Mouse (Mus musculus): Measurements from ENCODE around the gene Sox5. TPM values are rescaled to one million over a fixed set of nuclear protein-coding genes. Genes with fewer than 3 reads are reported as not detected.
A peak's percentile ranks its signal among the peaks of the same experiment; 100 is the strongest.

Gene Sox5
- polyA plus RNA-seq, 1 experiment from 2014 or later, result 4.2 TPM

GRCm38 (mm10) chr6:143835331-143835730, 946.4 kb downstream of the Sox5 start:
- no peaks in the 10 kb centered on the region for H3K27me3 ChIP-seq
- no peaks in the 10 kb centered on the region for H3K36me3 ChIP-seq (replicated peaks)
- no peak overlapping the region for H3K9ac ChIP-seq
- H3K9me3 ChIP-seq (replicated peaks), result no peaks in the 10 kb centered on the region
- 69% methylated on average over 7 of the region's 7 CpGs for WGBS (ENCODE audit: insufficient replicate concordance)
- H3K27ac ChIP-seq (replicated peaks), result no peak overlapping the region
- H3K4me1 ChIP-seq (replicated peaks), result peaks cover 12% of the 10 kb centered on the region; the same call in 1 of the 2 replicates
- no peak overlapping the region for H3K4me3 ChIP-seq (replicated peaks)
- no peak for ATAC-seq (ENCODE audit: insufficient read depth)
- no peak overlapping the region for H3K4me2 ChIP-seq

GRCm38 (mm10) chr6:143833986-143834385, 947.8 kb downstream of the Sox5 start:
- Histone ChIP-seq H3K9me3 (replicated peaks) (no peaks in the 10 kb centered on the region), H3K4me2 (no peak overlapping the region), H3K4me1 (replicated peaks) (peaks cover 12% of the 10 kb centered on the region; the same call in 1 of the 2 replicates), H3K9ac (no peak overlapping the region), H3K4me3 (replicated peaks) (no peak overlapping the region), H3K27me3 (no peaks in the 10 kb centered on the region), H3K27ac (replicated peaks) (no peak overlapping the region), H3K36me3 (replicated peaks) (no peaks in the 10 kb centered on the region)
- ATAC-seq (ENCODE audit: insufficient read depth), result no peak
- 55% methylated on average over 3 of the region's 3 CpGs for WGBS (ENCODE audit: insufficient replicate concordance)

- H3K27ac ChIP-seq (replicated peaks), result no peak overlapping the region
- H3K4me3 ChIP-seq (replicated peaks), result peak overlapping the region; percentile 48
- no peaks in the 10 kb centered on the region for H3K9me3 ChIP-seq (replicated peaks)
- no peak overlapping the region for H3K9ac ChIP-seq
- no peaks in the 10 kb centered on the region for H3K27me3 ChIP-seq
- peaks cover 5% of the 10 kb centered on the region; the same call in 1 of the 2 replicates for H3K4me1 ChIP-seq (replicated peaks)
- peak; percentile 78 for ATAC-seq (ENCODE audit: insufficient read depth)
- WGBS (ENCODE audit: insufficient replicate concordance), result 49% methylated on average over 23 of the region's 23 CpGs
- peak overlapping the region; percentile 61 for H3K4me2 ChIP-seq
- H3K36me3 ChIP-seq (replicated peaks), result no peaks in the 10 kb centered on the region
Measured at GRCm38 (mm10) chr6:143833182-143833558, 948.6 kb downstream of the Sox5 start.

- H3K4me3 ChIP-seq (replicated peaks), result peak overlapping the region; percentile 48
- H3K9ac ChIP-seq, result no peak overlapping the region
- ATAC-seq (ENCODE audit: insufficient read depth), result peak; percentile 56
- no peaks in the 10 kb centered on the region for H3K9me3 ChIP-seq (replicated peaks)
- peak overlapping the region; percentile 61 for H3K4me2 ChIP-seq
- H3K36me3 ChIP-seq (replicated peaks), result no peaks in the 10 kb centered on the region
- no peaks in the 10 kb centered on the region for H3K27me3 ChIP-seq
- whole genome bisulfite sequencing (ENCODE audit: insufficient replicate concordance), result 35% methylated on average over 12 of the region's 12 CpGs
- H3K27ac ChIP-seq (replicated peaks), result no peak overlapping the region
- H3K4me1 ChIP-seq (replicated peaks), result 0 out of 2 replicates have a peak, but pooled peaks cover 5% of the 10 kb centered on the region
Measured at GRCm38 (mm10) chr6:143832483-143833181, 949.1 kb downstream of the Sox5 start.

- Histone ChIP-seq H3K4me3 (replicated peaks) (no peak overlapping the region), H3K9ac (no peak overlapping the region), H3K4me1 (replicated peaks) (0 out of 2 replicates have a peak, but pooled peaks cover 5% of the 10 kb centered on the region), H3K4me2 (no peak overlapping the region), H3K27me3 (no peaks in the 10 kb centered on the region), H3K36me3 (replicated peaks) (no peaks in the 10 kb centered on the region), H3K27ac (replicated peaks) (no peak overlapping the region), H3K9me3 (replicated peaks) (no peaks in the 10 kb centered on the region)
- 68% methylated on average over 4 of the region's 4 CpGs for WGBS (ENCODE audit: insufficient replicate concordance)
- no peak for ATAC-seq (ENCODE audit: insufficient read depth)
Measured at GRCm38 (mm10) chr6:143831246-143831645, 950.5 kb downstream of the Sox5 start.

GRCm38 (mm10) chr6:143830131-143830530, 951.6 kb downstream of the Sox5 start:
- Histone ChIP-seq H3K9ac (no peak overlapping the region), H3K27me3 (no peaks in the 10 kb centered on the region), H3K4me2 (no peak overlapping the region), H3K4me3 (replicated peaks) (no peak overlapping the region), H3K9me3 (replicated peaks) (no peaks in the 10 kb centered on the region), H3K4me1 (replicated peaks) (0 out of 2 replicates have a peak, but pooled peaks cover 5% of the 10 kb centered on the region), H3K27ac (replicated peaks) (no peak overlapping the region), H3K36me3 (replicated peaks) (no peaks in the 10 kb centered on the region)
- ATAC-seq (ENCODE audit: insufficient read depth), result no peak
- 46% methylated on average over 2 of the region's 2 CpGs for WGBS (ENCODE audit: insufficient replicate concordance)

- Histone ChIP-seq H3K4me1 (replicated peaks) (no peaks in the 10 kb centered on the region), H3K36me3 (replicated peaks) (no peaks in the 10 kb centered on the region), H3K27ac (replicated peaks) (no peak overlapping the region), H3K4me3 (replicated peaks) (no peak overlapping the region), H3K9me3 (replicated peaks) (no peaks in the 10 kb centered on the region), H3K27me3 (no peaks in the 10 kb centered on the region), H3K9ac (no peak overlapping the region), H3K4me2 (no peak overlapping the region)
- 37% methylated on average over 5 of the region's 5 CpGs for WGBS (ENCODE audit: insufficient replicate concordance)
- no peak for ATAC-seq (ENCODE audit: insufficient read depth)
Measured at GRCm38 (mm10) chr6:143826786-143827185, 955.0 kb downstream of the Sox5 start.

GRCm38 (mm10) chr6:143825966-143826365, 955.8 kb downstream of the Sox5 start:
- H3K27me3 ChIP-seq, result no peaks in the 10 kb centered on the region
- ATAC-seq (ENCODE audit: insufficient read depth), result no peak
- no peaks in the 10 kb centered on the region for H3K4me1 ChIP-seq (replicated peaks)
- H3K4me2 ChIP-seq, result no peak overlapping the region
- no peak overlapping the region for H3K27ac ChIP-seq (replicated peaks)
- no peaks in the 10 kb centered on the region for H3K36me3 ChIP-seq (replicated peaks)
- no peaks in the 10 kb centered on the region for H3K9me3 ChIP-seq (replicated peaks)
- no peak overlapping the region for H3K9ac ChIP-seq
- no peak overlapping the region for H3K4me3 ChIP-seq (replicated peaks)
- 41% methylated on average over 5 of the region's 5 CpGs for WGBS (ENCODE audit: insufficient replicate concordance)

- Histone ChIP-seq H3K4me1 (replicated peaks) (no peaks in the 10 kb centered on the region), H3K27ac (replicated peaks) (no peak overlapping the region), H3K9ac (no peak overlapping the region), H3K36me3 (replicated peaks) (no peaks in the 10 kb centered on the region), H3K4me3 (replicated peaks) (no peak overlapping the region), H3K9me3 (replicated peaks) (no peaks in the 10 kb centered on the region), H3K27me3 (no peaks in the 10 kb centered on the region), H3K4me2 (no peak overlapping the region)
- ATAC-seq (ENCODE audit: insufficient read depth), result no peak
- 74% methylated on average over 6 of the region's 6 CpGs for WGBS (ENCODE audit: insufficient replicate concordance)
Measured at GRCm38 (mm10) chr6:143825086-143825485, 956.7 kb downstream of the Sox5 start.

GRCm38 (mm10) chr6:143788446-143788845, 993.3 kb downstream of the Sox5 start:
- Histone ChIP-seq H3K4me2 (no peak overlapping the region), H3K9ac (no peak overlapping the region), H3K27ac (replicated peaks) (no peak overlapping the region), H3K4me3 (replicated peaks) (no peak overlapping the region), H3K9me3 (replicated peaks) (no peaks in the 10 kb centered on the region), H3K27me3 (no peaks in the 10 kb centered on the region), H3K36me3 (replicated peaks) (no peaks in the 10 kb centered on the region), H3K4me1 (replicated peaks) (no peaks in the 10 kb centered on the region)
- no peak for ATAC-seq (ENCODE audit: insufficient read depth)
- 73% methylated on average over 2 of the region's 2 CpGs for WGBS (ENCODE audit: insufficient replicate concordance)

GRCm38 (mm10) chr6:143787360-143787759, 994.4 kb downstream of the Sox5 start:
- Histone ChIP-seq H3K27ac (replicated peaks) (no peak overlapping the region), H3K9ac (no peak overlapping the region), H3K4me1 (replicated peaks) (no peaks in the 10 kb centered on the region), H3K9me3 (replicated peaks) (no peaks in the 10 kb centered on the region), H3K4me2 (no peak overlapping the region), H3K27me3 (no peaks in the 10 kb centered on the region), H3K4me3 (replicated peaks) (no peak overlapping the region), H3K36me3 (replicated peaks) (no peaks in the 10 kb centered on the region)
- ATAC-seq (ENCODE audit: insufficient read depth), result no peak
- 52% methylated on average over 5 of the region's 5 CpGs for WGBS (ENCODE audit: insufficient replicate concordance)

GRCm38 (mm10) chr6:143785685-143786084, 996.1 kb downstream of the Sox5 start:
- Histone ChIP-seq H3K27ac (replicated peaks) (no peak overlapping the region), H3K4me3 (replicated peaks) (no peak overlapping the region), H3K4me2 (no peak overlapping the region), H3K27me3 (no peaks in the 10 kb centered on the region), H3K4me1 (replicated peaks) (no peaks in the 10 kb centered on the region), H3K36me3 (replicated peaks) (no peaks in the 10 kb centered on the region), H3K9ac (no peak overlapping the region), H3K9me3 (replicated peaks) (no peaks in the 10 kb centered on the region)
- WGBS (ENCODE audit: insufficient replicate concordance), result 58% methylated on average over 4 of the region's 4 CpGs
- no peak for ATAC-seq (ENCODE audit: insufficient read depth)

All from liver, embryonic 15.5 days (tissue).